Comparison of ENCODE assay signal across 9 mouse cellular contexts in genomic region chr8:91991542-91992452, GRCm38 (mm10).
DNase-seq lines count a peak whose midpoint lies in the region; ATAC-seq and TF ChIP-seq lines count a peak whose summit lies in the region.
"Had no signal": no experiment of that assay in that cellular context is flagged by ENCODE, and none has a peak within 500 bp of the region (broad histone marks: within the 10 kb centered on the region; RNA-seq: fewer than 3 reads in every experiment).

No protein-coding gene starts in this region.

- no peaks in the 10 kb centered on the region for H3K27me3 ChIP-seq in lung, embryonic 16.5 days (ENCODE audit: control insufficient read depth, insufficient read depth, low read depth, low read length)
- H3K27me3 ChIP-seq in heart, embryonic 13.5 days (replicated peaks), result peaks cover 60% of the 10 kb centered on the region
- H3K27me3 ChIP-seq in liver, embryonic 11.5 days (replicated peaks; ENCODE audit: control insufficient read depth, insufficient read depth, low read length), result peaks cover 19% of the 10 kb centered on the region
- peaks cover 9% of the 10 kb centered on the region; the same call in 1 of the 2 replicates for H3K27me3 ChIP-seq in stomach, embryonic 15.5 days (replicated peaks)

- no peak for DNase-seq in lung, adult 2 months
- no peak for DNase-seq in liver, embryonic 11.5 days (ENCODE audit: low spot score)
- DNase-seq in layer of hippocampus, adult 9-10 months (ENCODE audit: low spot score), result no peak
- DNase-seq in ovary, postnatal 10 days (ENCODE audit: low spot score), result no peak
- DNase-seq in adrenal gland, adult 2 months, result no peak
- DNase-seq: kidney, adult 18-20 months had no signal

- TF ChIP-seq CTCF in lung, adult 2 months (IDR thresholded peaks at IDR 0.05; ENCODE audit: insufficient read depth, low read length), result no peak

- ATAC-seq in lung, embryonic 16.5 days (ENCODE audit: low read depth), result peak; percentile 18; the same call in 1 of the 2 replicates
- no peak for ATAC-seq in heart, embryonic 13.5 days (ENCODE audit: extremely low read depth, insufficient number of reproducible peaks, low FRiP score, low TSS enrichment)
- ATAC-seq in liver, embryonic 11.5 days (replicated peaks; ENCODE audit: low FRiP score), result no peak
- ATAC-seq in stomach, embryonic 15.5 days (ENCODE audit: insufficient read depth, low FRiP score, low read depth), result no peak

- TF ChIP-seq POLR2A in lung, adult 2 months (IDR thresholded peaks at IDR 0.05; ENCODE audit: borderline replicate concordance, extremely low read depth, low read depth, low read length), result no peak

- H3K36me3 ChIP-seq in lung, embryonic 16.5 days (ENCODE audit: control insufficient read depth, insufficient read depth, low read length), result no peaks in the 10 kb centered on the region
- no peaks in the 10 kb centered on the region for H3K36me3 ChIP-seq in heart, embryonic 13.5 days
- H3K36me3 ChIP-seq in liver, embryonic 11.5 days (ENCODE audit: control insufficient read depth, insufficient read depth, low read length), result no peaks in the 10 kb centered on the region
- no peaks in the 10 kb centered on the region for H3K36me3 ChIP-seq in stomach, embryonic 15.5 days

- peak overlapping the region; percentile 22 for H3K4me3 ChIP-seq in lung, embryonic 16.5 days (ENCODE audit: low read length)
- H3K4me3 ChIP-seq in lung, adult 2 months (replicated peaks; ENCODE audit: extremely low read depth, low read depth, low read length), result no peak overlapping the region
- H3K4me3 ChIP-seq in heart, embryonic 13.5 days, result peak overlapping the region; percentile 39
- no peak overlapping the region for H3K4me3 ChIP-seq in liver, embryonic 11.5 days (ENCODE audit: low read depth, low read length)
- no peak overlapping the region for H3K4me3 ChIP-seq in stomach, embryonic 15.5 days (replicated peaks)

- no peak overlapping the region for H3K9ac ChIP-seq in lung, embryonic 16.5 days (ENCODE audit: low read length)
- H3K9ac ChIP-seq in heart, embryonic 13.5 days, result peak overlapping the region; percentile 66
- H3K9ac ChIP-seq in liver, embryonic 11.5 days (ENCODE audit: low read depth, low read length), result no peak overlapping the region
- H3K9ac ChIP-seq in stomach, embryonic 15.5 days, result no peak overlapping the region

- H3K4me1 ChIP-seq in lung, embryonic 16.5 days (replicated peaks; ENCODE audit: control insufficient read depth, insufficient read depth, low read length), result peaks cover 32% of the 10 kb centered on the region
- peaks cover 2% of the 10 kb centered on the region; the same call in 1 of the 2 replicates for H3K4me1 ChIP-seq in lung, adult 2 months (ENCODE audit: control insufficient read depth, insufficient read depth, low read length)
- peaks cover 69% of the 10 kb centered on the region for H3K4me1 ChIP-seq in heart, embryonic 13.5 days
- no peaks in the 10 kb centered on the region for H3K4me1 ChIP-seq in liver, embryonic 11.5 days (replicated peaks; ENCODE audit: control insufficient read depth, insufficient read depth, low read length)
- no peaks in the 10 kb centered on the region for H3K4me1 ChIP-seq in stomach, embryonic 15.5 days

- H3K4me2 ChIP-seq in lung, embryonic 16.5 days (ENCODE audit: low read depth, low read length), result peak overlapping the region; percentile 51
- peak overlapping the region; percentile 63 for H3K4me2 ChIP-seq in heart, embryonic 13.5 days
- H3K4me2 ChIP-seq in liver, embryonic 11.5 days, result peak overlapping the region; percentile 46
- peak overlapping the region; percentile 33; the same call in 1 of the 2 replicates for H3K4me2 ChIP-seq in stomach, embryonic 15.5 days

- no peaks in the 10 kb centered on the region for H3K9me3 ChIP-seq in lung, embryonic 16.5 days (ENCODE audit: control insufficient read depth, low read length)
- H3K9me3 ChIP-seq in heart, embryonic 13.5 days, result 0 out of 2 replicates have a peak, but pooled peaks cover under 1% of the 10 kb centered on the region
- no peaks in the 10 kb centered on the region for H3K9me3 ChIP-seq in liver, embryonic 11.5 days (ENCODE audit: control insufficient read depth, low read length)
- no peaks in the 10 kb centered on the region for H3K9me3 ChIP-seq in stomach, embryonic 15.5 days

- WGBS in lung, embryonic 16.5 days, result 31% methylated on average over 25 of the region's 25 CpGs
- 44% methylated on average over 25 of the region's 25 CpGs for WGBS in lung, adult 2 months
- 22% methylated on average over 25 of the region's 25 CpGs for WGBS in heart, embryonic 13.5 days
- 42% methylated on average over 25 of the region's 25 CpGs for WGBS in liver, embryonic 11.5 days
- WGBS in stomach, embryonic 15.5 days, result 45% methylated on average over 25 of the region's 25 CpGs

- peak overlapping the region; percentile 12; the same call in 1 of the 2 replicates for H3K27ac ChIP-seq in lung, embryonic 16.5 days (ENCODE audit: low read length)
- H3K27ac ChIP-seq in heart, embryonic 13.5 days (replicated peaks), result peak overlapping the region; percentile 81
- H3K27ac ChIP-seq in liver, embryonic 11.5 days (ENCODE audit: low read depth, low read length), result no peak overlapping the region
- no peak overlapping the region for H3K27ac ChIP-seq in stomach, embryonic 15.5 days

Comparison
In these comparisons a context has a peak if more than half of its experiments do, and no peak if none do; other contexts are left out.
1. H3K4me3 ChIP-seq: peak in lung, embryonic 16.5 days (single experiment) and heart, embryonic 13.5 days (single experiment); none in lung, adult 2 months (single experiment), liver, embryonic 11.5 days (single experiment) and stomach, embryonic 15.5 days (single experiment).
2. H3K27ac ChIP-seq: peak in lung, embryonic 16.5 days (single experiment) and heart, embryonic 13.5 days (single experiment); none in liver, embryonic 11.5 days (single experiment) and stomach, embryonic 15.5 days (single experiment).
3. Peak in every context shown above with its lines, with median percentiles within 50 percentile points of each other: H3K4me2 ChIP-seq.